Mouse (Mus musculus) layer of hippocampus, adult 11-12 months (tissue): ENCODE measurements around the gene Sec61b.

Source experiments
- DNase-seq: peaks from one replicate; pipeline ENCODE4 v3.0.0; 2022; ENCODE audit warnings: low spot score

Sec61b gene

GRCm38 (mm10) chr4:47491243-47491642 lies 16.8 kb downstream of the Sec61b start:
- DNase-seq, result no peak

DNA sequence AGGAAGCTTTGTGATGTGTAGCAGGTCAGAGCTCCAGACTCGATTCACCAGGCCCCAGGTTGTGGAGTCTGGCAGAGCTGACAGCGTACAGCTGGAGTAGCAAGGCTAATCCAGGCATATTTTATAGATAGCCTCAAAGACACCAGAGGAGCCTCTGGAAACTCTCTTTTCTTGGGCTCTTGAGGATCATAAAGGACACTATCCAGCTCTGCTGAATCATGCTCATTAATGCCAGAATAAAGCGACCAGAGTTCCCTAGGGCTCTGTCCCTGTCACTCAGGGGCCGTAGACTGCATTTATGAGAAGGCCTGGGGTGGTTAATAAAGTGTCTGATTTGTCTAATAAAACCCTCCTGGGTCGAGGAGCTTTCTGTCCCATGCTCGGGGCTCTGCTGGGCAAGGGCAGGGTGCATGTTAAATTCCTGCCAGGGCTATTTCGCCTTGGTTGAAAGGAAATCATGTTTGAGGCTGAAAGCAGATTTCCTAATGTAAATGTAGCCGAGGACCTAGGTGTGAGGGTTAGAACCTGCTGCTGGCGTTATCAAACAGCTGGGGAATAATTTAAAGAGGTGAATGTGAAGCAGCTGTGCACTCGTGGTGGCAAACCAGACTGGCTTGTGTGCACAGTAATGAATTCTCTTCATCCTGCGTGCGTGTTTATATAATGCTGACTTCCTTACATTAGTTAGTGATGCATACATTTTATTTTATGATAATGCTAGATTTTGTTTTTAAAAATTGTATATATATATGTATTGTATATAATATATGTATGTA lies 18.0 kb downstream of the Sec61b start:
- DNase-seq, result no peak

DNA sequence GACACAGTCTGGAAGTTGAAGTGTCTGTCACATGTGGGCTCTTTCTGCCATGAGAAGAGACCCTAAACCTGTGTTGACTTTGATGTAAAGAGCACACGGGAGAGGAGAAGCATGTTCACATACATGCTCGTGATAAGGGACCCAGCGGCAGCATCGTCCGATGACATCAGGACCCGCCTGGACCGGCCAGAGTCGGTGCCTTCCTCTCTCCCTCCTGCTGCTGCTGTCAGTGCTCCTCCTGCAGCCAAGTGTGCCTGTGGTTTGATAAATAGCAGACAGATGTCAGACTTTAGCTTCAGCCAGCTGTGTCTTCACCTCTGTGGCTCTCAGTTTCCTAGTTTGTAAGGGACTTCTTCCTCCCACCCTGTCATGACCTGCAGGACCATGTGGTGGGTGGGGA lies 19.0 kb downstream of the Sec61b start:
- DNase-seq, result no peak

DNA sequence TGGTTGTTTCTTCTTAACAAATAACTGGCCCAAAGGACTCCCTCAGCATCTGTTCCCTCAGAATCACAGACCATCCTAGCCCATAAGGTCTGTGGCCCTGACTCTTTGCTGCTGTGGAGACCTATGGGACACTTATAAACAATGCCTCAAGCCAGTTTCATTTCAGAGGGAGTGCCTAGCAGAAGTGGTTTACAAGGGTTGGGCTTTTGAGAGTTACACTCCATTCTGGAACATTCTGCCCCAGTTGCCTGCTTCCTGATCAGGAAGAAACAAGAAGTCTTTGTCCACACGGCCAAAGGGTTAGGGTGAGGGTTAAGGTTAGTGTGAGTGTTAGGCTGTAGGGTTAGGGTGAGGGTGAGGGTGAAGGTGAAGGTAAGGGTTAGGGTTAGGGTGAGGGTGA lies 19.7 kb downstream of the Sec61b start:
- no peak for DNase-seq

DNA sequence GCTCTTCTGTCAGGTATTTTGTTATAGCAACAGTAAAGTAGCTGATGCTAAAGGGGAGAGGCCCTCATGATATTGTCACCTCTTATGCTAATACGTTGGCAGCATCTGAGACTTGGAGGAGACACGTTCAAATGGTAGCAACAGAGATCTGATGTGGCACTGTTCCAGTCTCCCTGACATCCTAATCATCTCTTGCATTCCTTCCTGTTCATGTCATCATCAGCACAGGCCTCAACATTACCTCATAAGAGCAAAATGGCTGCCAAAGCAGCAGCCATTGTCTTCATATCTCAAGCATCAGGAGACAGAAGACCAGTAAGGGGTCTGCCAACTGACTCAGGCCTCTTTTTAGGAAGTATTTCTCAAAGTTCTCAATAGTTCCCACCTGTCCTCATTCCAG lies 20.2 kb downstream of the Sec61b start:
- DNase-seq, result no peak

- no peak for DNase-seq
Measured at GRCm38 (mm10) chr4:47497811-47498385, 23.4 kb downstream of the Sec61b start.

- no peak for DNase-seq
Measured at GRCm38 (mm10) chr4:47499121-47499545, 24.7 kb downstream of the Sec61b start.

DNA sequence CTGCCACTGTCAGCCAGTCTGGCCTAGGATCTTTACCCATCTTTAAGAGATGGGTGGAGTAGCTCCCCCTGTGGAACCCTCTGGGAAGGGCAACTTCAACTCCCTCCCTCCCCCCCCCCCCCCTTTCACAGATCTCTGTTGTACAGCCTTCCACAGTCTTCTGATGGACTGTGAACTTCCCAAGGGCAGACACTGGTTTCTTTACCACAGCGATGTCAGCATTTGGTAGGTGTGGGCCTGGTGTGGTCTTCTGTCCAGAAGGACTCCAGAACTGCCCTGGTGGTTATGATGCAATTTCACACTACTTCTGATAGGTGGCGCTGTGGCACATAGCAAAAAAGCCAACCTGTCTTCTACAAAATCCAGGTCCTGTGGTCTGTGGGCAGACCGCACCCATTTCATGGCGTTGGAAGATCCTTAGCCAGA lies 28.1 kb downstream of the Sec61b start:
- DNase-seq, result peak; percentile 37

- DNase-seq, result no peak
Measured at GRCm38 (mm10) chr4:47503045-47503444, 28.6 kb downstream of the Sec61b start.

- peak; percentile 21 for DNase-seq
Measured at GRCm38 (mm10) chr4:47504841-47505517, 30.5 kb downstream of the Sec61b start.

DNA sequence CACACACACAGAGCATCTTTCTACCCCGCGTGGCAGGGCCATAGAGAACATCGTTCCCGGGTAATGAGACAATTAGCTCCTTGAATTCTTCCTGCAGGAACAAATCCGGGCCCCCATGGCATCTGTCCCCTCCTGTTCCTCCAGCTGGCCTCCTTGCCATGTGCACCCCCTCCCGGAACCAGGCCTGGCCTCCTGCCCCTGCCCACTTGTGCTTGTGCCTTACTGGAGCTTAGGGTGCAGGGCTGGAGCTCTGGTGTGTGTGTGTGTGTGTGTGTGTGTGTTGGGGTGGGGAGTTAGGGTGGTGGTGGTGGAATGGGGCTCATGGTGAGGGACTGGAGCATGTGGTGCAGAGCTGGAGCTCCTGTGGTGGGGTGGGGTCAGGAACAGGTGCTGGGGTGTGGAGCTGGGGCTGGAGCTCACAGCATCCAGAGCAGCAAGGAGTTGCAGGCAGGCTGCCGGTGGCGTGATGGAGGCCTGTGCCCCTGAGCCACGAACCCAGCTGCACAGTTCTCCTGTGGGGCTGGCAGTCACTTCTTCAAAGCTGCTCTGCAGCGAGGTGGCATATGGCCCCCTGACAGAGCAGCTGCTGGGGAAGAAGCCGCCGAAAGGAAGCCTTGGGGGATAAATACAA lies 44.2 kb downstream of the Sec61b start:
- DNase-seq, result peak; percentile 60

GRCm38 (mm10) chr4:47520076-47520475 lies 45.6 kb downstream of the Sec61b start:
- DNase-seq, result no peak

- DNase-seq, result peak; percentile 50
Measured at GRCm38 (mm10) chr4:47521884-47522605, 47.6 kb downstream of the Sec61b start.

DNA sequence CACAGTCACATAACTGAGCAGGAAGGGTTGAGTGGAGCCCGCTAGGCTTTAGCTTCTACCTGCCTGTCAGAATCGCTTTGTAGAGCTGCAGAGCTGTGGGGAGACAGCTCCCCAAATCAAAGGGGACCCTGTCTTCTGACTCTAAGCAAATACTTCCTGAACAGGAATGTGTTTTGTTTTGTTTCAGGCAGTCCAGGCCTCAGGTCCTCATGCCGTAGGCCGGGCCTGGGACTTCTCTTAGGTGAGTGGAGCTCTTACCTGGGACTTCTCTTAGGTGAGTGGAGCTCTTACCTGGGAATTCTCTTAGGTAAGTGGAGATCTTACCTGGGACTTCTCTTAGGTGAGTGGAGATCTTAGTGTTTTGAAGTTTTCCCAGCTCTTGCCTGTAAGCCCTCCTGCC lies 55.4 kb downstream of the Sec61b start:
- no peak for DNase-seq
